Mouse (Mus musculus) embryonic stem cell, embryonic (primary cell): ENCODE measurements at regions not wholly inside any gene's neighbourhood (a gene's known extent, or its start where the extent isn't known, plus 50 kb on each side); places are given as distances from the start of the nearest gene placed in this dataset.

Source experiments
- CTCF ChIA-PET, 4 experiments: fragments of 300-600 bp in 2 of 4; fragments of 350-600 bp in 2 of 4; sonication (Branson Sonifier 250); formaldehyde crosslinking; loops; one replicate each; lab custom pipeline; 2022; ENCODE audit warnings: inconsistent platforms in 2 of 4; lab: Charles Lee
- POLR2A ChIA-PET, 4 experiments: fragments of 300-600 bp in 2 of 4; fragments of 350-600 bp in 2 of 4; sonication (Branson Sonifier 250); formaldehyde crosslinking; loops; one replicate each; lab custom pipeline; 2022; ENCODE audit warnings: antibody characterized with exemption in 4 of 4, inconsistent platforms in 1 of 4; lab: Charles Lee

- POLR2A ChIA-PET, result no interaction called here
- CTCF ChIA-PET, result no interaction called here
Observed at GRCm38 (mm10) chr5:106789136-106789535, 92.0 kb upstream of the Zfp644 start.

DNA sequence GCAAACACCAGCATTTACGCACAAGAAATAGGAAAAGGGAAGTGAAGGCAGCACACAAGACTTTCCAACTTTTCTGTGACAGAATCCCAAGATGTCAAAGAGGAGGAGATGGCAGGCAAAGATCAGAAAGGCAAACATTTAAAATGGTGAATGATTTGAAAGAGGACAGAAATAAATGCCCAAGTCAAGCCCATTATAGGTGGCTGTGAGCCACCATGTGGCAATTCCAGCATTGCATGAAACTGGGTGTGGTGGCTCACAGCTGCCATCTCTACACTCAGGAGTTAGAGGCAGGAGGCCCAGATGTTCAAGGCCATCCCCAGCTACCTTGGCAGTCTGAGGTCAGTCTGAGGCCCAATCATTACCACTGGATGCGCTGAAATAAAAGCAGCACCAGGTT is 88.0 kb upstream of the Zfp644 start:
- POLR2A ChIA-PET, result no interaction called here
- CTCF ChIA-PET, result no interaction called here

DNA sequence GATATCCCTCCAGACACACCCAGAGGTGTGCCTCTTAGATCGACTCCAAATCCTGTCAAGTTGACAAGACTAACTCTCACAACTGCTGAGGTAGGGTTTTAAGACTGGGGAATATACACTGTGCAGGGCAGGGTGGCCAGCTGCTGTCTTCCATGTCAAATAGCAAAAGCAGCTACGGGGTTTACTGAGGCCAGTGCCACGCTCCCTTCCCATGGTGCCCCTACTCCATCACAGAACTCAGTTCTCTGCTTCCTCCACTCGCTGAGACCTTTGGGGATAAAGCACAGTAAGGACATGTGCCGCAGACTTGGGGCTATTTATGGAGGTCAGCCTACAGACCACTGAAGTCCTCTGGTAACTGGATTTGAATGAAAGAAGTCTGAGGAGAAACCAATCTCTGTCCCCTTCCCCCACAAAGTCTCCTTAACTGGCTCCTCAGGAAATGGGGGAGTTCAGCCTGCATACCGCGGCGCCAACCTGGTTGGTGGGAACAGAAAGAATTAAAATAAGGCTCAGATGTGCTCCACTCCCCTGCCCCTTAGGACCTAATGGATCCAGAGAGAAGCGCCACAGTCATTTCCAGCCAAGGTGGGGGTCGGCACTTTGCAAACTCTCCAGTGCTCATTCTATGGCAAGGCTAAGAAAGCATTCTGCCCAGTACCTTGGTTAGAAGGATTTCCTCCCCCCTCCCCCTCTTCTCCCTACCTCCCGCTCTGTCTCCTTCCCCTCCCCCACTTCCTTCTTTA is 87.0 kb upstream of the Zfp644 start:
- ChIA-PET POLR2A (no interaction called here), CTCF (interaction anchor here in 1 of 4 experiments (0.6 kb wide), 1 partner anchor 17 kb away, joined by 6 read pairs; no protein-coding TSS in a partner anchor)

DNA sequence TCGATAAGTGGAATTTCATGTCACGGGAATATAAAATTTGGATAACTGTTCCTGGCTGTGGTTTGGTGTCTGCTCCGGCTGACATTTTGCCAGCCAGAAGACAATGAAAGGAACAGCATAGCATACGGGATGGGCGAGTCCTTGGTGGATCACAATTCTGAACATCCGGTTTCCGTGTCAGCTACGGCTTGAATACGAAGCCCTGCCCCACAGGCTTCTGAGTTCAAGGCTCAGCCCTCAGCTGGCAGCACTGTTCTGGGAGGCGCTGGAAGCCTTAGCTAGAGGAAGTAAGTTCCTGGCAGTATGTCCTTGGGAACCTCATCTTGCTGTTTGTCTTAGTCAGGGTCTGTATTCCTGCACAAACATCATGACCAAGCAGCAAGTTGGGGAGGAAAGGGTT is 83.7 kb upstream of the Zfp644 start:
- CTCF ChIA-PET, result interaction anchor here in 2 of 4 experiments (0.6 to 1.3 kb wide), 3 partner anchors 10 to 233 kb away, joined by 3 to 5 read pairs (median 4); no protein-coding TSS in a partner anchor
- POLR2A ChIA-PET, result interaction anchor here in 1 of 4 experiments (1.4 kb wide), 1 partner anchor 84 kb away, joined by 3 read pairs; no protein-coding TSS in a partner anchor

DNA sequence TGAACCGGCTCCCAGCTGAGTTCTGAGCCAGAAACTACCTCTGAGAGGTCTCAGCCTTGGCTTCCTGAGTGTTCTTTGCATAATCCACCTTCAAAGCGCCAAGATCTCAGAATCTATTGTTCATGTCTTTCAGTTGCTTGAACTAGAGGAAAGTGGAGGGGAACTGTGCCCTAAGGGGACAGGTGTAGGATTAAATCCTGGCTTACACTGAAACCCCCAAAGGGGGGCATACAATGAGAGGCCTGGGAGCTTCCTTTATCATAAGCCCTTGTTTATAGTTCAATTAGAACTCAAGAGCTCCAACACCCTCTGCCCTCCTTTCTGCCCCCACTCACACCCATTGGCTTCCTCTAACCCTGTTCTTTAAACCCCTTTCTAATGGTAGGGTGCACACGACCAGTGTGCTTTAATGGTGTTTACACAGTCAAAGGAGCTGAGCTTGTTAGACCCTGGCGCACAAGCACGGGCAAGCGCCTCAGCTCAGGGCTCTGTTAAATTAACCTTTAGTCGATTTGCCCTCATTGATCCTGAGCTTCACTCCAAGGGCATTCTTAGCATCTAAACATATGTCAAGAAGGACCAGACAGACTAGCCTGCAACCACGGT is 81.2 kb upstream of the Zfp644 start:
- CTCF ChIA-PET, result no interaction called here
- POLR2A ChIA-PET, result no interaction called here

- ChIA-PET CTCF (interaction anchor here in 1 of 4 experiments (0.8 kb wide), 1 partner anchor 85 kb away, joined by 3 read pairs; no protein-coding TSS in a partner anchor), POLR2A (interaction anchor here in 3 of 4 experiments (0.6 to 1.3 kb wide), 5 partner anchors 17 to 1039 kb away, joined by 3 to 5 read pairs (median 3); no protein-coding TSS in a partner anchor)
Observed at GRCm38 (mm10) chr5:106775010-106775693, 78.1 kb upstream of the Zfp644 start.

DNA sequence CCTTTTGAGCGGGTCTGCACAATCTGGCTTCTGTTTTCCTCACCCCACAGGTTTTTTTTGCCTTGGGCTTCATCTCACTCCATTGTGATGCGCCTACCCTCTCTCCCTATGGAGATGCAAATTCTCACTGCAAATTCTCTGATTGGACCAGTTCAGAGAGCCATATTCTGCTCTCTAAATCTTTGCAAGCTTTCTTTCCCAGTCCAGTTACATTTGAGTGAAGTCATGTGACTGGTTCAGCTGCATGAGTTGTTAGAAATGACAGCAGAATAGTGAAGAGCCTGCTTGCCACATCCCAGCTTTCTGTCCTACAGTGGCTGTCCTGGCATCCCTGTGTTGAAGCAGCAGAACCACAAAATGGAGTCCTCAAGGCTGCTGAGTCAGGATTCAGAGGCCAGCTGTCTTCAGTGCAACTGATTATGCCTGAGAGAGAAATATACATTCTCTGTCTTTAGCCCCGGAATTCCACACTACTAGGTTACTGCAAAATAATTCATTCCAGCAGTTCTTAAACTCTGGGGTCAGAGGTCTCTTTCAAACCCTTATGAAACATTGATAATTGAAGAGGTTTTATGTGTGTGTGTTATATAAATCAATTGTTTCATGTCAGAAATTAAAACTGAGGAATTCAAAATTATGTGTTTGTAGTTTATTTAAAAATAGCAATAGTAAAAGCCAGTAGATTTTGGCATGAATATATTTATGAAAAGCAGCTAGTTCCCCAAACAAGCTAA is 76.3 kb upstream of the Zfp644 start:
- POLR2A ChIA-PET, result interaction anchor here in 1 of 4 experiments (0.7 to 1.2 kb wide), 4 partner anchors 16 to 171 kb away, joined by 3 read pairs; no protein-coding TSS in a partner anchor
- CTCF ChIA-PET, result interaction anchor here in 1 of 4 experiments (0.8 kb wide), 1 partner anchor 16 kb away, joined by 5 read pairs; no protein-coding TSS in a partner anchor

GRCm38 (mm10) chr5:106771029-106771428 is 73.9 kb upstream of the Zfp644 start:
- CTCF ChIA-PET, result no interaction called here
- POLR2A ChIA-PET, result interaction anchor here in 1 of 4 experiments (0.7 kb wide), 1 partner anchor 1086 kb away, joined by 5 read pairs; no protein-coding TSS in a partner anchor

GRCm38 (mm10) chr5:106765335-106765734 is 68.2 kb upstream of the Zfp644 start:
- POLR2A ChIA-PET, result no interaction called here
- CTCF ChIA-PET, result interaction anchor here in 1 of 4 experiments (0.7 kb wide), 1 partner anchor 1092 kb away, joined by 3 read pairs; no protein-coding TSS in a partner anchor

DNA sequence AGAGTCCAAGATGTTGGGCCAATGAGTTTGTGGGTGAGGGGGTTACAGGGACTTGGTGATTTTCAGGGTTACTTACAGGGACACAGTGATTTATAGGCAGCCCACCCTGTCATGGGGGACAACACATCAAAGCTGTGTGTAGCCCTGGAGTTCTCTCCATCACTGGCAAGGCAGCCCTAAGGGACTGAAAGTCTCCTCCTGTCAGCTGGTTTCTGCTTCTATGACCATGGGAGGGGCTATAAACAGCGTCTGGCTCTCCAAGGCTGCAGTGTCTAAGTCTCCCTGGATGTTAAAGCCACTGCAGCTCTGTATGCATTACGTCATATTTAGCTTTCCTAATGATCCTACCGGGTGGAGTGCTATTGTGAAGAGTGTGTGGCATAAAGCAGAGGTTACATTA is 66.2 kb upstream of the Zfp644 start:
- ChIA-PET POLR2A (interaction anchor here in 1 of 4 experiments (0.6 kb wide), 1 partner anchor 299 kb away, joined by 3 read pairs; no protein-coding TSS in a partner anchor), CTCF (interaction anchor here in 1 of 4 experiments (0.6 kb wide), 1 partner anchor 299 kb away, joined by 6 read pairs; no protein-coding TSS in a partner anchor)

- ChIA-PET POLR2A (interaction anchor here in 2 of 4 experiments (1.0 to 2.2 kb wide), 3 partner anchors 15 to 62 kb away, joined by 3 to 6 read pairs (median 3); no protein-coding TSS in a partner anchor), CTCF (interaction anchor here in 1 of 4 experiments (0.7 kb wide), 1 partner anchor 15 kb away, joined by 5 read pairs; no protein-coding TSS in a partner anchor)
Observed at GRCm38 (mm10) chr5:106758036-106758435, 60.9 kb upstream of the Zfp644 start.

DNA sequence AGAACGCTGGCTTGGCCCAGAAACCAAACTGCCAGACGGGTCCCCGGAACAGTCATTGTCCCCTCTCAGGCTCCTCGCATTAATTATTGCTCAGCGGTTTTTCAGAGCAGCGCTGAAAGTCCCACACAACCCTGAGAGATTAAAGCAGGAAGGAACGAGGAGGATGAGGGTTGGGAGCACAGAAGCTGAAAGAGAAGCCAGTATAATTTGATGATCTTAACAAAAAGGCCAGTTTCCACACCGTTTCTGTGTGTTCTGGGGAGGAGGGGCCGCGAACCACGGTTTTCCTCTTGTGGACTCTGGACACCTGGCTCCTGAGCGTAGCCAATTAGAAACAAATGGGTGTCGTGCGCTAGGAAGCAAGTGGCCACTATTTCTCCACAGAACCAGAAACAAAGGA is 60.3 kb upstream of the Zfp644 start:
- ChIA-PET CTCF (interaction anchor here in 1 of 4 experiments (0.7 kb wide), 1 partner anchor 16 kb away, joined by 5 read pairs; no protein-coding TSS in a partner anchor), POLR2A (interaction anchor here in 3 of 4 experiments (0.6 to 2.2 kb wide), 5 partner anchors 16 to 967 kb away, joined by 3 to 6 read pairs (median 3); no protein-coding TSS in a partner anchor)

DNA sequence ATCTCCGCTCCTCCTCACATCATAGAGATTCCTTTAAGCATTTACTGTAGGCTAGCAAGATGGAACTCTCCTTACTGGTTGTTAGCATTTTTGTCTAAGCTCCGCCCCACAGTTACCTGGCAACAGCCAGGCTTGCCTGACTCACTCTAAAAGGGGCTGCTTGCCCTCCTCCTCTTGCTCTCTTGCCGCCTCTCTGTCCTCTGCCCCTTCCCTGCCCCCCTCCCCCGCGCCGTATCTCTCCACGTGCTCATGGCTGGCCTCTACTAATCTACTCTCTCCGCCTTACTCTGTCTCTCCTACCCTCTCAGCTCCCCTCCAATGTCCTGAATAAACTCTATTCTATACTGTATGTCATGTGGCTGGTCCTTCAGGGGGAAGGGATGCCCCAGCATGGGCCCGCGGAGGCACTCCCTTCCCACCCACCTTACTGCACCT is 59.9 kb upstream of the Zfp644 start:
- ChIA-PET CTCF (interaction anchor here in 1 of 4 experiments (0.6 kb wide), 1 partner anchor 12 kb away, joined by 3 read pairs; no protein-coding TSS in a partner anchor), POLR2A (interaction anchor here (0.6 to 2.2 kb wide), 9 partner anchors 16 to 1779 kb away, joined by 3 to 6 read pairs (median 3); no protein-coding TSS in a partner anchor)

- POLR2A ChIA-PET, result no interaction called here
- CTCF ChIA-PET, result interaction anchor here in 1 of 4 experiments (0.7 kb wide), 1 partner anchor 80 kb away, joined by 4 read pairs; no protein-coding TSS in a partner anchor
Observed at GRCm38 (mm10) chr5:106753289-106753688, 56.2 kb upstream of the Zfp644 start.

- POLR2A ChIA-PET, result no interaction called here
- CTCF ChIA-PET, result no interaction called here
Observed at GRCm38 (mm10) chr5:106750168-106750567, 53.1 kb upstream of the Zfp644 start.

DNA sequence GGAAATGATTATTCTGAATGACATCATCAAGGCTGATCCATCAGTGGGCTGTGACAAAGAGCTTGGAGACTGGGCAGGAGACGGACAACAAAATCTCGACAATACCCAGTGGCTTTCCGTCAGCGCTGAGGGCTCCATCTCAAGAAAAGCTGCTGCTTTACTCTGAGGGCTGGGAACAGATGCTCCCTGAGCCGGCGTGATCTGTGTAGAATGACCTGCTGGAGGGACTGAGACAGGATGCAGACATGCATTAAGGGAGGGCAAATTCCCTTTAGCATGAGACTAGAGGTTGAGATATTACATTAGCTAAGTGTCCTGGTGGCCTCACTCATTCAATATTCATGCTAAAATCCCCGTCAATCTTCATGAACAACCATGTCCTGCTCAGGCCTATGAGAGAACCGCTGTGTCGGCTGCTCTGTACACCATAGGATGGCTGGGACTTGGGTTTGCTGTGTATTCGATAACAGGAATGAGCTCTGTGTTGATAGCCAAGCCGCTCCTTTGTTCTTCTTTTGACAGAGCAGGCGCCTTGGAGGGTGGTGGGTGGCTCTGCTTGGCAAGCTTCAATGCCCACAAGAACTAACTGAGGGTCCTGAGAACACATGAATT is 51.5 kb upstream of the Zfp644 start:
- POLR2A ChIA-PET, result no interaction called here
- CTCF ChIA-PET, result no interaction called here
